Mouse (Mus musculus) spleen, adult 12 weeks (tissue): ENCODE results near the gene Ccdc7a.
A peak's percentile ranks its signal among the peaks of the same experiment; 100 is the strongest.
"Not testable (repeated sequence)": the region's sequence is repeated elsewhere in the genome, so short reads cannot be mapped to it uniquely, and the experiment has no call there.

Experiments used
- DNase-seq: peaks from one replicate; pipeline ENCODE4 v3.0.0; 2022; ENCODE audit warnings: low spot score

Ccdc7a gene

DNA sequence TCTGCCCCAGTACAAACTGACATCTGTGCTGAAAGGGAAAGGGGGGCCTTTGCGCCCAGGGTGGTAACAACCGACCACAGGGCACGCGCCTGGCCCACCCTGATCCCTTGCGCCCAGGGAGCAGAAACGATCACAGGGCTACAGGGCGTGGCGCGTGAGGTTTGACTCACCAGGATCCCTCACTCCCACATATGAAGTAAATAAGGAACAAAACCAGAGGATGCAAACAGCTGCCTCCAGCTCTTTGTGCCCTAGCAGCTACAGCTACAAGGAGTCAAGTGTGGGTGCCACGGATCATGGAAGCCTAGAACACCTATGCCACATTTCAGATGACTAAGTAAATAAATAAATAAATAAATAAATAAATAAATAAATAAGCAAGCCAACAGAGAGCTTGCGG, at the start of gene Ccdc7a:
Gene Ccdc7a (minus strand): TSS at position 101 of the 400 bp plus-strand sequence.
- not testable (repeated sequence) for DNase-seq

DNA sequence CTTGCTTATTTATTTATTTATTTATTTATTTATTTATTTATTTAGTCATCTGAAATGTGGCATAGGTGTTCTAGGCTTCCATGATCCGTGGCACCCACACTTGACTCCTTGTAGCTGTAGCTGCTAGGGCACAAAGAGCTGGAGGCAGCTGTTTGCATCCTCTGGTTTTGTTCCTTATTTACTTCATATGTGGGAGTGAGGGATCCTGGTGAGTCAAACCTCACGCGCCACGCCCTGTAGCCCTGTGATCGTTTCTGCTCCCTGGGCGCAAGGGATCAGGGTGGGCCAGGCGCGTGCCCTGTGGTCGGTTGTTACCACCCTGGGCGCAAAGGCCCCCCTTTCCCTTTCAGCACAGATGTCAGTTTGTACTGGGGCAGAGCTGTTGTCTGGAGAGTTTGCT, 1.5 kb upstream of the Ccdc7a start, which contains the start of gene Ccdc7b:
Gene Ccdc7b (plus strand): TSS at position 301 of the 400 bp plus-strand sequence.
- not testable (repeated sequence) for DNase-seq

GRCm38 (mm10) chr8:128991389-128991788, 73.9 kb downstream of the Ccdc7a start:
- no peak for DNase-seq

DNA sequence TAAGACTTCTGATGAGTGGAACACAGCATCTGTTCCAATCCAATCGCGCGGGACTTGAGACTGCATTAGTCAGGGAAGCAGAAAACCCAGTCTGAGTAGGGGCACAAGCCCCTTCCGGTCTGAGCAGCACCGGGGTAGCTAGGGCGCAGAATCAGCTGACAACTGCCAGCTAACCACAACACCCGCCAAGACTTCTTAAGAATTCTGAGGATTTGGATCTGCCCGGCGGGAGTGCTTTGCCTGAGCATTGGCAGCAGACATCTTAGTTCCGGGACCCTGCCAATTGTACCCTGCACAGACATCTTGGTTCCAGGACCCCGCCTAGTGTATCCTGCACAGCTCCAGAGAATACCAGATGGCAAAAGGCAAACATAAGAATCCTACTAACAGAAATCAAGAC, 116.4 kb downstream of the Ccdc7a start:
- DNase-seq, result not testable (repeated sequence)

GRCm38 (mm10) chr8:128941022-128941641, 124.2 kb downstream of the Ccdc7a start:
- DNase-seq, result peak; percentile 6

- DNase-seq, result no peak
Measured at GRCm38 (mm10) chr8:128933446-128933845, 131.9 kb downstream of the Ccdc7a start.

DNA sequence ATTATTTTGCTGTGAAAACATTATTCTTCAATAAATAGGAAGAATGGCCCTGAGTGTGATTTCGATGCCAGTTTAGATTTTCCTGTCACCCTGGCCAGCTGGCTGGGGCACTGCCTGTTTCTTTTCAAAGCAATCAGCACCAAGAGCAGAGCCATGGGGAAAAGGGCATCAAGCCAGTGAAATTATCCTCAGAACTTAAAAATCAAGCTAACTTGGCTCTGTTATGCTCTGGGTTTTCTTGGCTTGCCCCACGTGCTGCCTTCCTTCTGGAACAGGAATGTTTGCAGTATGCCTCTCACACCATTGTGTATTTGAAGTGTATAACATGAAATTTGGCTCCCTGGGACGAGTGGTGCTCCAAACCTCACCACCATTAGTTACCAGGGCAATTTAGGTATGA, 182.6 kb downstream of the Ccdc7a start:
- no peak for DNase-seq

DNA sequence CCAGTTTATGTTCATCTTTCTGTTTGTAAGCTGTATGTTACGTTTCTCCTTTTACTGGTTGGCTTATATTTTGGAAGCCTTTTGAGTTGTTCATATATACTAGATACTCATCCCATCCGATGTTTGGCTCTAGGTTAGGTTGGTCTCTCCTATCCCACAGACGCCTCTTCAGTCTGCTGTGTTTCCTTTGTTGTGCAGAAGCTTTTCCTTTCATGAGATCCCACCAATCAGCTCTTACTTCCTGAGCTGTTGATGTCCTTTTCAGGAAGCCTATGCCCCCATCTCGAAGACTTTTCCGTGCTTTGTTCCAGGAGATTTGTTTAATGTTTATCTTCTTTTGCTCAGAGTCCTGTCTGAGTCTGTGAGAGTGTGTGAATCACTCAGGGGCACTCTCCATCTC, 221.6 kb downstream of the Ccdc7a start:
- no peak for DNase-seq

- DNase-seq, result no peak
Measured at GRCm38 (mm10) chr8:128812521-128812920, 252.8 kb downstream of the Ccdc7a start.

DNA sequence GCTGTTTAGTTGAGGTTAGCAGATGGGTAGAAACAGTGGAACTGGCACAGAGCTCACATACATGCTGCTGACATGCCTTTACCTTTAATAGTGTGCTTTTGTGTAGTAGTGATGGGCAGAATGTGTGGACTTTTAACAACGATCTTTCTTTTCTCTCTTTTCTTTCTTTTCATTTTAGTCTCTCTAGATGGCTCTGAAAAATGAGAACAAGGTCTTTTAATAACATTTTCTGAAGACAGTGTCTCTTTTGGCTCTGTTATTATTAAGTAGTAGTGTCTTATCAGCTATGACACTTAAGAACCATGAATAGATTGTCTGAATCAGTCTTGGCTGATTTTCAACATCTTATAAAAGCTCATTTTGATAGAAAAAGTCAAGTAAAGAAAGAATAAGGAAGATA, 266.7 kb downstream of the Ccdc7a start, which contains the start of gene Gm3952:
Gene Gm3952 (minus strand): TSS at position 101 of the 400 bp plus-strand sequence.
- no peak for DNase-seq

GRCm38 (mm10) chr8:128735692-128736091, 329.6 kb downstream of the Ccdc7a start:
- no peak for DNase-seq

- DNase-seq, result no peak
Measured at GRCm38 (mm10) chr8:128734118-128734517, 331.2 kb downstream of the Ccdc7a start.

DNA sequence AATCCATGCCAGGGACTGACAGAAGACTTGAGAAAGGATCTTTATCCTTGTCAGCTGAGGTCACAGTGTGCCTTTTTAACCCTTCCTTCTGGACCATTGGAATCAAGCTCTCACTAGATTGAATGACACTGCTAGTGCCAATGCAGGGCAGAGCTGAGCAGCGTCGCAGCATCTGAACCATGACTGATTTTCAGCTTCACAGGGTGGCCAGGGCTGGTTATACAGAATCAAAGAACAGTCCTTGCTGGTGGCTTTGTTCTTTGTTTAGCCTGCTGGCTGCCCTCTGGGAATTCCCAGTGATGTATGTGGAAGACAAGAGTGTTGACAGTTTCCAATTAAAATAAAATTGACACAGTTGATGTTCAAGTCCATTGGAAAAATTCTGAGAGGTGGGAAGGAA, 333.1 kb downstream of the Ccdc7a start:
- DNase-seq, result no peak

DNA sequence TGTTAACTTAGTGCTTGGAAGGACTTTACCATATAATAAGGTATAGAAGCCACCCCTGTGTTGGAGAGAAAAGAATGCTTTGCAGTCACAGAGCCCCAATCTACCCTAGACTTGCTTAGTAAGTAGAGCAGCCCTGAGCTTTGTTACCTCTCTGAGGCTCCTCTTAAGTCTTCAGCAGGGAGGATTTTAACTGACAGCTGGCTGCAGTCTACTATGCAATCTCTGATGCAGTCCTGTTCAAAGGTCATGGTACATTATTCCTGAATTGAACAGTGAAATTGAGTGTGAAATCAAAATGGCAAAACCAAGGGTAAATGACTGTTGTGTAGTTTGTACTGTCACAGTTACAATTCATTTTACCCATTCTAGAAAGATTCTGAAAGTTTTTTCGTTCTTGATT, 338.1 kb downstream of the Ccdc7a start:
- DNase-seq, result no peak

GRCm38 (mm10) chr8:128724819-128725218, 340.5 kb downstream of the Ccdc7a start:
- no peak for DNase-seq

GRCm38 (mm10) chr8:128716184-128716583, 349.1 kb downstream of the Ccdc7a start:
- no peak for DNase-seq

GRCm38 (mm10) chr8:128709261-128709660, 356.1 kb downstream of the Ccdc7a start:
- peak; percentile 65 for DNase-seq

DNA sequence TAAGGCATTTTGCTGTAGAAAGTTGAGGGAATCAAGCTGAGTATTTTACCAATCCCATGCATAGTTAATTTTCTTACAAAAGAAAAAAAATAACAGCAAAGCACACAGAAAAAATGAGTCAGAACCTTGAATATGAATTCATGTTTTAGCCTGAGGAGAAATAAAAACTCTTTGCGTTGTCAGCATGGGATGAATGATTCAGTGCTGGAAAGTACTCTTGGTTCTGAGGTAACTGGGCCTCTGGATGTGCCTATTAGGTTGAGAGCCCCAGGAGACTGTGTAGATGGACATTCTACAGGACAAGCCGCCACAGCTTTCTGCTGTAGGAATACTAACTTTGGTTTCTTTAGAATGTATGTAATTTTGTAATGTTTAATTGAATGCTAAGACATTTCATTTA, 360.5 kb downstream of the Ccdc7a start:
- no peak for DNase-seq

- DNase-seq, result no peak
Measured at GRCm38 (mm10) chr8:128704376-128704775, 360.9 kb downstream of the Ccdc7a start.

DNA sequence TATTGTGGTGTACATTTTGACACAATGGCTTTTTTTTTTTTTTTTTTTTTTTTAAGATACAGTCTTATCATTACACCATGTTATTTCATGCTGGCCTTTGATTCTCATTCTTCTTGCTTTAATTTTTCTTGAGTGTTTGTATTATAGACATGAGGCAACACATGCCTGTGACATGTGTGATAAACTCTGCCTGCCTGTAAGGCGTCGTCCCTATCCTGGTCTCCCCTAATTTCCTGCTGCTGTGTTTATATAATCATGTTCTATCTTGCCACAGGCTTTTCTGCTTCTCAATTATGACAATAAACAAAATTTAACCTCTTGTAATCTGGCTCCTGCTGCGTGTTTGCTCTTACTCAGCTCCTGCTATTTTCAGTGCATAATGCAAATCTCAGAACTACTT, 367.4 kb downstream of the Ccdc7a start:
- no peak for DNase-seq

- no peak for DNase-seq
Measured at GRCm38 (mm10) chr8:128696701-128697397, 368.5 kb downstream of the Ccdc7a start.

GRCm38 (mm10) chr8:128690056-128690455, 375.3 kb downstream of the Ccdc7a start:
- DNase-seq, result no peak

DNA sequence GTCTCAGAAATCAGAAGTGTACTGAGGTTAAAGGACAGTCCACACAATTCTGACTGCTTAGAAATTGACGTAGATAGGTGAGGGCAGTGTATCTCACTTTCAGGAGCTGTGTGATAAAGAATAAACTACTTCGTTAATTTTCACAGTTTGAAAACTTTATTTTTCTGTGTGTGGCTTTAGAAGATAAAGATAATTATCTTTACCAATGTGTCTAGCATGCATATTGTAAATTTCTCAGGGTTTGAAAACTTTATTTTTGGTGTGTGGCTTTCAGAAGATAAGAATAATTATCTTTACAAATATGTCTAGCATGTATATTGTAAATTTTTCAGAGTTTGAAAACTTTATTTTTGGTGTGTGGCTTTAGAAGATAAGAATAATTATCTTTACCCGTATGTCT, 376.6 kb downstream of the Ccdc7a start:
- no peak for DNase-seq
